ENCODE assay signal across 18 mouse cellular contexts in genomic region chr16:17816528-17816927, GRCm38 (mm10). TPM values are rescaled to one million over a fixed set of nuclear protein-coding genes. Genes with fewer than 3 reads are reported as not detected.
DNase-seq lines count a peak whose midpoint lies in the region; ATAC-seq lines count a peak whose summit lies in the region.
"Had no signal": no experiment of that assay in that cellular context is flagged by ENCODE, and none has a peak within 500 bp of the region (broad histone marks: within the 10 kb centered on the region; RNA-seq: fewer than 3 reads in every experiment).

No protein-coding gene starts in this region.

- 74% methylated on average over 8 of the region's 8 CpGs for WGBS in embryonic facial prominence, embryonic 12.5 days
- 79% methylated on average over 8 of the region's 8 CpGs for WGBS in embryonic facial prominence, embryonic 10.5 days
- WGBS in midbrain, embryonic 11.5 days = 77% methylated on average over 8 of the region's 8 CpGs
- WGBS in midbrain, embryonic 10.5 days = 80% methylated on average over 8 of the region's 8 CpGs
- 78% methylated on average over 8 of the region's 8 CpGs for WGBS in limb, embryonic 12.5 days
- WGBS in neural tube, embryonic 15.5 days = 85% methylated on average over 8 of the region's 8 CpGs

- H3K4me1 ChIP-seq in embryonic facial prominence, embryonic 12.5 days = peaks cover 14% of the 10 kb centered on the region
- peaks cover 17% of the 10 kb centered on the region for H3K4me1 ChIP-seq in embryonic facial prominence, embryonic 10.5 days
- peaks cover 2% of the 10 kb centered on the region; the same call in 1 of the 2 replicates for H3K4me1 ChIP-seq in midbrain, embryonic 11.5 days (ENCODE audit: control insufficient read depth, insufficient read depth, low read length)
- peaks cover 14% of the 10 kb centered on the region for H3K4me1 ChIP-seq in midbrain, embryonic 10.5 days
- peaks cover 14% of the 10 kb centered on the region; the same call in 1 of the 2 replicates for H3K4me1 ChIP-seq in limb, embryonic 12.5 days (replicated peaks)
- H3K4me1 ChIP-seq in neural tube, embryonic 15.5 days = peaks cover 17% of the 10 kb centered on the region

- H3K9me3 ChIP-seq in embryonic facial prominence, embryonic 12.5 days = no peaks in the 10 kb centered on the region
- no peaks in the 10 kb centered on the region for H3K9me3 ChIP-seq in embryonic facial prominence, embryonic 10.5 days
- no peaks in the 10 kb centered on the region for H3K9me3 ChIP-seq in midbrain, embryonic 11.5 days (ENCODE audit: control insufficient read depth, low read length)
- no peaks in the 10 kb centered on the region for H3K9me3 ChIP-seq in midbrain, embryonic 10.5 days (replicated peaks)
- no peaks in the 10 kb centered on the region for H3K9me3 ChIP-seq in limb, embryonic 12.5 days
- no peaks in the 10 kb centered on the region for H3K9me3 ChIP-seq in neural tube, embryonic 15.5 days (replicated peaks)
- H3K9me3 ChIP-seq: heart, embryonic 15.5 days; liver, embryonic 12.5 days; lung, embryonic 15.5 days had no signal

- H3K27ac ChIP-seq in embryonic facial prominence, embryonic 12.5 days = no peak overlapping the region
- H3K27ac ChIP-seq in embryonic facial prominence, embryonic 10.5 days (replicated peaks) = no peak overlapping the region
- no peak overlapping the region for H3K27ac ChIP-seq in midbrain, embryonic 11.5 days (ENCODE audit: low read depth, low read length)
- H3K27ac ChIP-seq in midbrain, embryonic 10.5 days (replicated peaks) = no peak overlapping the region
- H3K27ac ChIP-seq in limb, embryonic 12.5 days = 0 out of 2 replicates have a peak overlapping the region, but pooled peaks have one; percentile 69
- H3K27ac ChIP-seq in neural tube, embryonic 15.5 days (replicated peaks) = peak overlapping the region; percentile 72
- H3K27ac ChIP-seq: heart, embryonic 15.5 days; liver, embryonic 12.5 days; lung, embryonic 15.5 days had no signal

- no peak overlapping the region for H3K9ac ChIP-seq in embryonic facial prominence, embryonic 12.5 days
- H3K9ac ChIP-seq in midbrain, embryonic 11.5 days (ENCODE audit: low read length) = no peak overlapping the region
- peak overlapping the region; percentile 34; the same call in 1 of the 2 replicates for H3K9ac ChIP-seq in limb, embryonic 12.5 days (replicated peaks)
- H3K9ac ChIP-seq in neural tube, embryonic 15.5 days (replicated peaks) = peak overlapping the region; percentile 52; the same call in 1 of the 2 replicates

- H3K36me3 ChIP-seq in embryonic facial prominence, embryonic 12.5 days = no peaks in the 10 kb centered on the region
- H3K36me3 ChIP-seq in embryonic facial prominence, embryonic 10.5 days (replicated peaks) = no peaks in the 10 kb centered on the region
- H3K36me3 ChIP-seq in midbrain, embryonic 11.5 days (ENCODE audit: control insufficient read depth, insufficient read depth, low read length) = no peaks in the 10 kb centered on the region
- no peaks in the 10 kb centered on the region for H3K36me3 ChIP-seq in midbrain, embryonic 10.5 days
- H3K36me3 ChIP-seq in limb, embryonic 12.5 days = no peaks in the 10 kb centered on the region
- no peaks in the 10 kb centered on the region for H3K36me3 ChIP-seq in neural tube, embryonic 15.5 days
- H3K36me3 ChIP-seq: heart, embryonic 15.5 days; liver, embryonic 12.5 days; lung, embryonic 15.5 days had no signal

- 0 out of 2 replicates have a peak overlapping the region, but pooled peaks have one; percentile 81 for H3K4me2 ChIP-seq in embryonic facial prominence, embryonic 12.5 days (replicated peaks)
- H3K4me2 ChIP-seq in midbrain, embryonic 11.5 days = no peak overlapping the region
- H3K4me2 ChIP-seq in limb, embryonic 12.5 days = no peak overlapping the region
- peak overlapping the region; percentile 77 for H3K4me2 ChIP-seq in neural tube, embryonic 15.5 days

- no peak for DNase-seq in embryonic facial prominence, embryonic 10.5 days (ENCODE audit: low spot score)
- peak; percentile 17 for DNase-seq in midbrain, embryonic 11.5 days (ENCODE audit: low spot score, missing footprints)
- no peak for DNase-seq in midbrain, embryonic 10.5 days (ENCODE audit: low spot score)
- DNase-seq in urinary bladder, adult 18-20 months (ENCODE audit: low spot score in 2 of 2) = no peak
- no peak for DNase-seq in left cerebral cortex, adult 8-10 months (ENCODE audit: low spot score in 2 of 2)
- DNase-seq: gastrocnemius, postnatal 36 days; kidney, adult 9 months; right cerebral cortex, postnatal 14 days; thymus, postnatal 36 days had no signal

- H3K27me3 ChIP-seq in embryonic facial prominence, embryonic 12.5 days = peaks cover 14% of the 10 kb centered on the region
- H3K27me3 ChIP-seq in embryonic facial prominence, embryonic 10.5 days (replicated peaks; ENCODE audit: low read depth, poor library complexity, severe bottlenecking) = peaks cover 61% of the 10 kb centered on the region
- peaks cover 28% of the 10 kb centered on the region for H3K27me3 ChIP-seq in midbrain, embryonic 11.5 days (ENCODE audit: control insufficient read depth, insufficient read depth, low read length)
- H3K27me3 ChIP-seq in midbrain, embryonic 10.5 days (ENCODE audit: low read depth, poor library complexity, severe bottlenecking) = peaks cover 64% of the 10 kb centered on the region
- peaks cover 9% of the 10 kb centered on the region for H3K27me3 ChIP-seq in limb, embryonic 12.5 days
- peaks cover 40% of the 10 kb centered on the region for H3K27me3 ChIP-seq in neural tube, embryonic 15.5 days (replicated peaks)
- H3K27me3 ChIP-seq: Patski had no signal

- no peak overlapping the region for H3K4me3 ChIP-seq in embryonic facial prominence, embryonic 12.5 days
- no peak overlapping the region for H3K4me3 ChIP-seq in embryonic facial prominence, embryonic 10.5 days
- H3K4me3 ChIP-seq in midbrain, embryonic 11.5 days (ENCODE audit: low read depth, low read length) = no peak overlapping the region
- no peak overlapping the region for H3K4me3 ChIP-seq in midbrain, embryonic 10.5 days
- H3K4me3 ChIP-seq in limb, embryonic 12.5 days (replicated peaks) = no peak overlapping the region
- no peak overlapping the region for H3K4me3 ChIP-seq in neural tube, embryonic 15.5 days (replicated peaks)

- ATAC-seq in embryonic facial prominence, embryonic 12.5 days (ENCODE audit: insufficient number of reproducible peaks, insufficient read depth, low FRiP score, low TSS enrichment) = no peak
- no peak for ATAC-seq in midbrain, embryonic 11.5 days (ENCODE audit: low FRiP score)
- no peak for ATAC-seq in limb, embryonic 12.5 days (ENCODE audit: insufficient number of reproducible peaks, insufficient read depth, low FRiP score, low TSS enrichment, low read depth)
- no peak for ATAC-seq in neural tube, embryonic 15.5 days (ENCODE audit: low FRiP score)
- ATAC-seq: Patski had no signal

RNA-seq across cellular contexts. Expression of gene B830017H08Rik, which starts 16.4 kb away (rescaled TPM):
- polyA plus RNA-seq in embryonic facial prominence, embryonic 12.5 days (2016; fragmentation: Nextera tagmentation; extraction: Ambion mirVana) = 0.47 and 0.70 TPM in 2 replicates
- not detected in 2 replicates for polyA plus RNA-seq in embryonic facial prominence, embryonic 10.5 days (2016; fragmentation: Nextera tagmentation; extraction: Ambion mirVana)
- polyA plus RNA-seq in midbrain, embryonic 11.5 days (2014; fragmentation: Nextera tagmentation; extraction: Ambion mirVana) = 0.21 and 0.37 TPM in 2 replicates
- polyA plus RNA-seq in midbrain, embryonic 10.5 days (2016; fragmentation: Nextera tagmentation; extraction: Ambion mirVana) = 0.21 TPM in 1 of 2 replicates, not detected in the other
- 0.27 and 0.56 TPM in 2 replicates for polyA plus RNA-seq in limb, embryonic 12.5 days (2016; fragmentation: Nextera tagmentation; extraction: Ambion mirVana)
- 4.0 and 5.3 TPM in 2 replicates for polyA plus RNA-seq in neural tube, embryonic 15.5 days (2015; fragmentation: Nextera tagmentation; extraction: Ambion mirVana)
- total RNA-seq in left cerebral cortex, adult 8-10 months (2022) = 1 to 10 TPM; 2.7 to 5.1 (median 3.8) TPM
- total RNA-seq: common myeloid progenitor, adult 5-6 weeks; gastrocnemius, postnatal 36 days; megakaryocyte progenitor cell, adult 5-6 weeks had no signal
- polyA plus RNA-seq: heart, embryonic 15.5 days; liver, embryonic 12.5 days; lung, embryonic 15.5 days had no signal

RNA-seq across cellular contexts. Expression of gene Scarf2, which starts 19.4 kb away (rescaled TPM):
- 47.6 and 49.8 TPM in 2 replicates for polyA plus RNA-seq in embryonic facial prominence, embryonic 12.5 days (2016; fragmentation: Nextera tagmentation; extraction: Ambion mirVana)
- polyA plus RNA-seq in embryonic facial prominence, embryonic 10.5 days (2016; fragmentation: Nextera tagmentation; extraction: Ambion mirVana) = 9.3 and 10.5 TPM in 2 replicates
- polyA plus RNA-seq in midbrain, embryonic 11.5 days (2014; fragmentation: Nextera tagmentation; extraction: Ambion mirVana) = 3.8 and 4.4 TPM in 2 replicates
- 4.1 TPM in 2 replicates for polyA plus RNA-seq in midbrain, embryonic 10.5 days (2016; fragmentation: Nextera tagmentation; extraction: Ambion mirVana)
- 41.0 and 46.3 TPM in 2 replicates for polyA plus RNA-seq in limb, embryonic 12.5 days (2016; fragmentation: Nextera tagmentation; extraction: Ambion mirVana)
- polyA plus RNA-seq in neural tube, embryonic 15.5 days (2015; fragmentation: Nextera tagmentation; extraction: Ambion mirVana) = 2.7 and 3.8 TPM in 2 replicates
- 1 to 10 TPM; 4.1 to 4.3 (median 4.1) TPM for total RNA-seq in left cerebral cortex, adult 8-10 months (2022)
- total RNA-seq: common myeloid progenitor, adult 5-6 weeks had no signal

RNA-seq across cellular contexts. Expression of gene Car15, which starts 21.6 kb away (rescaled TPM):
- polyA plus RNA-seq in embryonic facial prominence, embryonic 12.5 days (2016; fragmentation: Nextera tagmentation; extraction: Ambion mirVana) = 2.6 and 3.3 TPM in 2 replicates
- polyA plus RNA-seq in embryonic facial prominence, embryonic 10.5 days (2016; fragmentation: Nextera tagmentation; extraction: Ambion mirVana) = 2.5 and 4.1 TPM in 2 replicates
- polyA plus RNA-seq in midbrain, embryonic 11.5 days (2014; fragmentation: Nextera tagmentation; extraction: Ambion mirVana) = 2.2 and 2.3 TPM in 2 replicates
- 1.8 and 1.9 TPM in 2 replicates for polyA plus RNA-seq in midbrain, embryonic 10.5 days (2016; fragmentation: Nextera tagmentation; extraction: Ambion mirVana)
- 2.9 and 3.6 TPM in 2 replicates for polyA plus RNA-seq in limb, embryonic 12.5 days (2016; fragmentation: Nextera tagmentation; extraction: Ambion mirVana)
- polyA plus RNA-seq in neural tube, embryonic 15.5 days (2015; fragmentation: Nextera tagmentation; extraction: Ambion mirVana) = 2.8 and 3.2 TPM in 2 replicates
- 10 to 100 TPM in 1 of 4 experiments, 1 to 10 TPM in 3; 6.5 to 13.3 (median 7.8) TPM for total RNA-seq in left cerebral cortex, adult 8-10 months (2022)

RNA-seq across cellular contexts. Expression of gene Klhl22, which starts 57.1 kb away (rescaled TPM):
- 92.6 and 94.5 TPM in 2 replicates for polyA plus RNA-seq in embryonic facial prominence, embryonic 12.5 days (2016; fragmentation: Nextera tagmentation; extraction: Ambion mirVana)
- 64.9 and 72.8 TPM in 2 replicates for polyA plus RNA-seq in embryonic facial prominence, embryonic 10.5 days (2016; fragmentation: Nextera tagmentation; extraction: Ambion mirVana)
- polyA plus RNA-seq in midbrain, embryonic 11.5 days (2014; fragmentation: Nextera tagmentation; extraction: Ambion mirVana) = 38.7 and 39.5 TPM in 2 replicates
- polyA plus RNA-seq in midbrain, embryonic 10.5 days (2016; fragmentation: Nextera tagmentation; extraction: Ambion mirVana) = 52.6 and 57.4 TPM in 2 replicates
- 87.7 and 88.5 TPM in 2 replicates for polyA plus RNA-seq in limb, embryonic 12.5 days (2016; fragmentation: Nextera tagmentation; extraction: Ambion mirVana)
- polyA plus RNA-seq in neural tube, embryonic 15.5 days (2015; fragmentation: Nextera tagmentation; extraction: Ambion mirVana) = 86.2 and 89.1 TPM in 2 replicates
- 100 to 1,000 TPM in 1 of 4 experiments, 10 to 100 TPM in 3; 82.2 to 105 (median 95.4) TPM for total RNA-seq in left cerebral cortex, adult 8-10 months (2022)

Comparison
In these comparisons a context has a peak if more than half of its experiments do, and no peak if none do; other contexts are left out.
1. H3K27ac ChIP-seq: peak in limb, embryonic 12.5 days (single experiment) and neural tube, embryonic 15.5 days (single experiment); none in embryonic facial prominence, embryonic 12.5 days (single experiment), embryonic facial prominence, embryonic 10.5 days (single experiment), midbrain, embryonic 11.5 days (single experiment) and midbrain, embryonic 10.5 days (single experiment).
2. H3K4me2 ChIP-seq: peak in embryonic facial prominence, embryonic 12.5 days (single experiment) and neural tube, embryonic 15.5 days (single experiment); none in midbrain, embryonic 11.5 days (single experiment) and limb, embryonic 12.5 days (single experiment).
3. H3K9ac ChIP-seq: peak in limb, embryonic 12.5 days (single experiment) and neural tube, embryonic 15.5 days (single experiment); none in embryonic facial prominence, embryonic 12.5 days (single experiment) and midbrain, embryonic 11.5 days (single experiment).